33 mouse cellular contexts compared by ENCODE assay signal in the genomic region with DNA sequence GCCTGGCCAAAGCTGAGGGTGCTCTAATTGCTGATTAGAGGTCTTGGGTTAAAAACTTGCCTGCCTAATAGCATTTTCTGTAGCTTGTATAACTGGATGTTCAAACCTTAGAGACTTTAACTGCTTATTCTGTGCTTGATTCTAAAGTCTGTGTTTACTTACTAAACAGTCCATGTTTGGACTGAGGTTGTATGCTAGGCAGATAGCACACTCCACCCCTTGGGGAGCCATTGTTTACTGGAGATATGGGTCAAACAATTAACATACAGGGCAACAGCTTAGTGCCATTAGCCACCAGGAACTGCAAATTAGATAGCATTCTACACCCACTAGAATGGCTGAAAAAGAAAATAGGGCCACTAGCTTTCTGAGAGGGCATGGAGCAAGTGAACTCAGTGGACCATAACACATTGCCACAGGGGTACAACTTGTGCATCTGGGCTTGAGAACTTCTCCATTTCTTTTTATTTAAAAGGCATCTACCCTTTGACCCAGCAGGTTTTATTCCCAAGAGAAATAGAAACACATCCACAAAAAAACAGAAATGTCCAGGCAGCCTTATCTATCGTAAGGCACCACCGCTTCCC. TPM values are rescaled to one million over a fixed set of nuclear protein-coding genes. Genes with fewer than 3 reads are reported as not detected.
DNase-seq lines count a peak whose midpoint lies in the region; ATAC-seq and TF ChIP-seq lines count a peak whose summit lies in the region.
"Had no signal": no experiment of that assay in that cellular context is flagged by ENCODE, and none has a peak within 500 bp of the region (broad histone marks: within the 10 kb centered on the region; RNA-seq: fewer than 3 reads in every experiment).

No protein-coding gene starts in this region.

- H3K79me2 ChIP-seq in liver, adult 2 months (ENCODE audit: control insufficient read depth, insufficient read depth, low read length): no peaks in the 10 kb centered on the region

- no peak overlapping the region for H3K9ac ChIP-seq in kidney, embryonic 16.5 days (replicated peaks; ENCODE audit: low read length)
- H3K9ac ChIP-seq in liver, adult 2 months (ENCODE audit: low read depth, low read length): no peak overlapping the region
- H3K9ac ChIP-seq in stomach, postnatal 0 days (ENCODE audit: low read length): no peak overlapping the region
- H3K9ac ChIP-seq: heart, embryonic 12.5 days; hindbrain, embryonic 14.5 days; limb, embryonic 13.5 days; midbrain, embryonic 12.5 days; neural tube, embryonic 13.5 days had no signal

- no peak overlapping the region for H3K4me3 ChIP-seq in kidney, adult 2 months (ENCODE audit: insufficient read depth, low read depth, low read length)
- no peak overlapping the region for H3K4me3 ChIP-seq in kidney, embryonic 16.5 days (ENCODE audit: low read length)
- H3K4me3 ChIP-seq in liver, adult 2 months (ENCODE audit: insufficient read depth, low read depth, low read length): no peak overlapping the region
- no peak overlapping the region for H3K4me3 ChIP-seq in stomach, postnatal 0 days (ENCODE audit: low read depth, low read length)
- no peak overlapping the region for H3K4me3 ChIP-seq in embryonic facial prominence, embryonic 10.5 days
- H3K4me3 ChIP-seq: erythroblast, embryonic 14.5 days; gastrocnemius, adult 2 months; heart, adult 2 months; heart, embryonic 12.5 days; layer of hippocampus, adult 2 months; limb, embryonic 13.5 days; megakaryocyte, embryonic 14.5 days; midbrain, embryonic 12.5 days; neural tube, embryonic 13.5 days had no signal

- 69% methylated on average over 2 of the region's 2 CpGs for WGBS in kidney, adult 2 months
- 85% methylated on average over 2 of the region's 2 CpGs for WGBS in kidney, embryonic 16.5 days
- 73% methylated on average over 2 of the region's 2 CpGs for WGBS in liver, adult 2 months
- 70% methylated on average over 2 of the region's 2 CpGs for WGBS in stomach, postnatal 0 days
- 85% methylated on average over 2 of the region's 2 CpGs for WGBS in embryonic facial prominence, embryonic 10.5 days

- no peaks in the 10 kb centered on the region; the same call in 1 of the 2 replicates for H3K4me1 ChIP-seq in kidney, adult 2 months (ENCODE audit: control insufficient read depth, insufficient read depth, low read length)
- 0 out of 2 replicates have a peak, but pooled peaks cover 2% of the 10 kb centered on the region for H3K4me1 ChIP-seq in kidney, embryonic 16.5 days (ENCODE audit: insufficient read depth, low read length)
- peaks cover 16% of the 10 kb centered on the region for H3K4me1 ChIP-seq in liver, adult 2 months (ENCODE audit: control insufficient read depth, insufficient read depth, low read length)
- H3K4me1 ChIP-seq in stomach, postnatal 0 days (replicated peaks; ENCODE audit: control insufficient read depth, insufficient read depth): no peaks in the 10 kb centered on the region
- H3K4me1 ChIP-seq in embryonic facial prominence, embryonic 10.5 days: no peaks in the 10 kb centered on the region
- H3K4me1 ChIP-seq: limb, embryonic 13.5 days; neural tube, embryonic 13.5 days had no signal

- TF ChIP-seq EP300 in stomach, postnatal 0 days (optimal IDR thresholded peaks at IDR 0.05): no peak

- ATAC-seq in kidney, embryonic 16.5 days (ENCODE audit: low FRiP score, low TSS enrichment): no peak
- ATAC-seq in stomach, postnatal 0 days (ENCODE audit: low FRiP score, low TSS enrichment): peak; percentile 80
- ATAC-seq: forebrain, embryonic 16.5 days; lung, postnatal 0 days; Patski had no signal

- H3K27ac ChIP-seq in kidney, adult 2 months (ENCODE audit: insufficient read depth, low read depth, low read length): no peak overlapping the region
- no peak overlapping the region for H3K27ac ChIP-seq in kidney, embryonic 16.5 days (ENCODE audit: low read length)
- peak overlapping the region; percentile 57; the same call in 1 of the 2 replicates for H3K27ac ChIP-seq in liver, adult 2 months (replicated peaks; ENCODE audit: insufficient read depth, low read depth, low read length)
- H3K27ac ChIP-seq in stomach, postnatal 0 days (replicated peaks): peak overlapping the region; percentile 70
- H3K27ac ChIP-seq in embryonic facial prominence, embryonic 10.5 days (replicated peaks): no peak overlapping the region
- H3K27ac ChIP-seq: gastrocnemius, adult 2 months; heart, adult 2 months; hindbrain, embryonic 14.5 days; layer of hippocampus, adult 2 months; limb, embryonic 13.5 days; midbrain, embryonic 12.5 days; neural tube, embryonic 13.5 days had no signal

- no peak for TF ChIP-seq CTCF in kidney, adult 2 months (conservative IDR thresholded peaks at IDR 0.05; ENCODE audit: insufficient read depth, insufficient read length, low read depth, low read length)
- TF ChIP-seq CTCF in liver, adult 2 months (IDR thresholded peaks at IDR 0.05; ENCODE audit: low read depth, low read length): no peak
- TF ChIP-seq CTCF in stomach, postnatal 0 days (IDR thresholded peaks at IDR 0.05; ENCODE audit: low read depth): no peak

- TF ChIP-seq POLR2A in kidney, adult 2 months (IDR thresholded peaks at IDR 0.05; ENCODE audit: low read depth, low read length): no peak
- TF ChIP-seq POLR2A in liver, adult 2 months (IDR thresholded peaks at IDR 0.05; ENCODE audit: extremely low read depth, insufficient read depth, low read length): no peak

- DNase-seq in kidney, adult 2 months: peak; percentile 58
- peak; percentile 80 for DNase-seq in liver, adult 2 months (ENCODE audit: extremely low read depth, low read depth, low spot score)
- DNase-seq in liver: no peak
- peak; percentile 11 for DNase-seq in retina, embryonic 14.5 days (ENCODE audit: low spot score)
- peak; percentile 56 for DNase-seq in stomach, postnatal 0 days (ENCODE audit: low spot score)
- no peak for DNase-seq in embryonic facial prominence, embryonic 10.5 days (ENCODE audit: low spot score)
- no peak for DNase-seq in layer of hippocampus, postnatal 25 days (ENCODE audit: extremely low spot score in 1 of 2, low spot score in 1 of 2)
- DNase-seq: adrenal gland, postnatal 10 days; cerebellum, adult 11 months; cerebellum, adult 9-11 months; gastrocnemius, adult 2 months; gastrocnemius, postnatal 36 days; heart, adult 2 months; kidney, adult 18-20 months; lung, adult 18-20 months; lung, postnatal 4 days; right cerebral cortex, postnatal 25 days; spleen, adult 18-20 months; thymus, postnatal 14 days had no signal

- no peaks in the 10 kb centered on the region for H3K36me3 ChIP-seq in kidney, adult 2 months (ENCODE audit: control insufficient read depth, insufficient read depth, low read length)
- H3K36me3 ChIP-seq in kidney, embryonic 16.5 days (ENCODE audit: insufficient read depth, low read length): no peaks in the 10 kb centered on the region
- no peaks in the 10 kb centered on the region for H3K36me3 ChIP-seq in liver, adult 2 months (ENCODE audit: control insufficient read depth, insufficient read depth, low read length)
- H3K36me3 ChIP-seq in stomach, postnatal 0 days (ENCODE audit: control insufficient read depth, insufficient read depth, low read length): no peaks in the 10 kb centered on the region
- no peaks in the 10 kb centered on the region for H3K36me3 ChIP-seq in embryonic facial prominence, embryonic 10.5 days (replicated peaks)
- H3K36me3 ChIP-seq: heart, embryonic 12.5 days; limb, embryonic 13.5 days; midbrain, embryonic 12.5 days; neural tube, embryonic 13.5 days had no signal

- no peak overlapping the region for H3K4me2 ChIP-seq in kidney, embryonic 16.5 days (replicated peaks; ENCODE audit: low read depth, low read length)
- H3K4me2 ChIP-seq in stomach, postnatal 0 days (replicated peaks; ENCODE audit: low read depth): no peak overlapping the region
- H3K4me2 ChIP-seq: heart, embryonic 12.5 days; hindbrain, embryonic 14.5 days; limb, embryonic 13.5 days; midbrain, embryonic 12.5 days; neural tube, embryonic 13.5 days had no signal

- no peaks in the 10 kb centered on the region for H3K27me3 ChIP-seq in kidney, adult 2 months (replicated peaks; ENCODE audit: control insufficient read depth, insufficient read depth, low read length)
- no peaks in the 10 kb centered on the region for H3K27me3 ChIP-seq in kidney, embryonic 16.5 days (ENCODE audit: insufficient read depth, low read length)
- no peaks in the 10 kb centered on the region for H3K27me3 ChIP-seq in liver, adult 2 months (ENCODE audit: control insufficient read depth, insufficient read depth, low read length)
- H3K27me3 ChIP-seq in stomach, postnatal 0 days (ENCODE audit: control insufficient read depth, insufficient read depth, low read length): no peaks in the 10 kb centered on the region
- H3K27me3 ChIP-seq in embryonic facial prominence, embryonic 10.5 days (replicated peaks; ENCODE audit: low read depth, poor library complexity, severe bottlenecking): no peaks in the 10 kb centered on the region
- H3K27me3 ChIP-seq: heart, embryonic 12.5 days; limb, embryonic 13.5 days; midbrain, embryonic 12.5 days; Patski had no signal

- no peaks in the 10 kb centered on the region for H3K9me3 ChIP-seq in kidney, embryonic 16.5 days (ENCODE audit: low read length)
- no peaks in the 10 kb centered on the region for H3K9me3 ChIP-seq in stomach, postnatal 0 days (ENCODE audit: control insufficient read depth, low read length)
- H3K9me3 ChIP-seq in embryonic facial prominence, embryonic 10.5 days: no peaks in the 10 kb centered on the region
- H3K9me3 ChIP-seq: heart, embryonic 12.5 days; limb, embryonic 13.5 days; midbrain, embryonic 12.5 days; neural tube, embryonic 13.5 days had no signal

RNA-seq across cellular contexts. Expression of gene Bace2, which starts 41.5 kb away (rescaled TPM):
- polyA plus RNA-seq in kidney, adult 2 months (2012; rRNA removed): 1.6 and 1.7 TPM in 2 replicates
- 10.0 and 11.2 TPM in 2 replicates for polyA plus RNA-seq in kidney, embryonic 16.5 days (2015; fragmentation: Nextera tagmentation; extraction: Ambion mirVana)
- total RNA-seq in liver, adult 2 months (2014; rRNA removed): 2.4 and 3.4 TPM in 2 replicates
- 1.1 and 1.8 TPM in 2 replicates for polyA plus RNA-seq in liver, adult 2 months (2012; rRNA removed)
- polyA plus RNA-seq in stomach, postnatal 0 days (2015; fragmentation: Nextera tagmentation; extraction: Ambion mirVana): 205 and 216 TPM in 2 replicates
- 1.2 and 2.8 TPM in 2 replicates for polyA plus RNA-seq in embryonic facial prominence, embryonic 10.5 days (2016; fragmentation: Nextera tagmentation; extraction: Ambion mirVana)
- 1 to 10 TPM; 3.2 to 4.0 TPM for total RNA-seq in layer of hippocampus, postnatal 25 days (2021)
- total RNA-seq: hematopoietic stem cell, adult 5-6 weeks; MEL had no signal
- polyA plus RNA-seq: erythroblast, embryonic 14.5 days had no signal

Comparison
In these comparisons a context has a peak if more than half of its experiments do, and no peak if none do; other contexts are left out.
1. DNase-seq: peak in kidney, adult 2 months (single experiment), liver, adult 2 months (single experiment), retina, embryonic 14.5 days (single experiment) and stomach, postnatal 0 days (single experiment); none in liver (single experiment), embryonic facial prominence, embryonic 10.5 days (single experiment) and layer of hippocampus, postnatal 25 days (0 of 2).
2. H3K27ac ChIP-seq: peak in liver, adult 2 months (single experiment) and stomach, postnatal 0 days (single experiment); none in kidney, adult 2 months (single experiment), kidney, embryonic 16.5 days (single experiment) and embryonic facial prominence, embryonic 10.5 days (single experiment).
3. RNA of gene Bace2, which starts 41.5 kb away (polyA plus RNA-seq): 205 to 216 TPM in stomach, postnatal 0 days; 10.0 to 11.2 TPM in kidney, embryonic 16.5 days, 1.2 to 2.8 TPM in embryonic facial prominence, embryonic 10.5 days, 1.1 to 1.8 TPM in liver, adult 2 months and 1.6 to 1.7 TPM in kidney, adult 2 months; every median in the first group is over 10 times any median in the second.